Mouse (Mus musculus) small intestine, adult 10 weeks (tissue): Measurements from ENCODE around the gene Gm17783. TPM values are rescaled to one million over a fixed set of nuclear protein-coding genes. Genes with fewer than 3 reads are reported as not detected.

Experiments used
- polyA plus RNA-seq: library from polyadenylated mRNA; stranded (reverse); fragments of 350-450 nt; fragmentation: Illumina TruSeq; extraction: RNeasy Lipid Tissue Mini Kit (QIAGEN cat#74804); gene quantifications from one replicate; pipeline ENCODE4 v1.2.3, GENCODE M21; 2014; ENCODE audit warnings: low replicate concordance

Gene Gm17783
- polyA plus RNA-seq, result 18.3 TPM

DNA sequence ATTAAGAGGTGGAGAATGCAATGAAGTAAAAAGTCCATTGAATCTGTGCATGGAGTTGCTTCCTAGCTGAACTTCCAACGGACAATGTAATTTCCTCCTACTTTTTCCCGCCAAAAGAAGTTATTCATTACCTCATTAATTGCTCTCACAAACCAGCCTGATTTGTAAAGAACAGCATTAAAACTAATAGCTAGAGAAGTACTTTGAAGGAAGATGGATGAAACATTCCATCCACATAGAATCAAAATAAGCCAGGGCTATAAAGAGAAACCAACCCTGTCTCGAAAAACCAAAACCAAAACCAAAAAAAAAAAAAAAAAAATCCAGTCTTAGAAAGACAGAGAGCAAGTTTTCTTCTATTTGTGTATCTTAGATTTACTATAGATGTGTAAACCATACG is at the start of gene Gm17783:
TSS of gene Gm17783 (minus strand) at position 101 of the 400 bp plus-strand sequence.

DNA sequence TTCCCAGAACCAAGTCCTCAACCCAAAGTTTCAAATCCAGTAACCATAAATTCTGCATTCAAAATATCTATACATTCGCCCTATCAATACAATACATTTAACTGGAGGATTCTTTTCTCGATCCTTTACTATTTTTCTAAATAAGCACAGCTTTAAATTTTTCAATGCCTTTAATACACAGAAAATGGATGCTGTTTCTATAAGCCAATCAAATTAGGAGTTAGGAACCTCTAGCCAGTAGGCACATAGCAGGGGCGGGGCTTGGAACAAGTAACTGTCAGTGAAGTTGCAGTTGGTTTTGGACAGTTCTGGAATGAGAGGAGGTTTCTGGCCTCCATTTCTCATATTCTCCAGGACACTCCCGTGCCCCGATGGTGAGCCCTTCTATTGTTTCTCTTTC is 3.2 kb upstream of the Gm17783 start, which contains the start of gene Slc9c1:
TSS of gene Slc9c1 (plus strand) at position 301 of the 400 bp plus-strand sequence.

GRCm38 (mm10) chr16:45492927-45493326 is 38.9 kb downstream of the Gm17783 start, which contains the start of gene Gm609:
TSS of gene Gm609 (minus strand) at chr16:45492969.

Other genes with a start within 250 kb of the Gm17783 start
- gene Cd200, start 123.0 kb downstream of the Gm17783 start, polyA plus RNA-seq, result 47.1 TPM
- gene Gm609, start 39.1 kb downstream of the Gm17783 start, polyA plus RNA-seq, result 26.1 TPM
- not detected for gene Slc9c1, start 3.3 kb upstream of the Gm17783 start, polyA plus RNA-seq
- 0.78 TPM for gene Gcsam, start 78.3 kb upstream of the Gm17783 start, polyA plus RNA-seq
- 27.3 TPM for gene BC016579, start 122.0 kb upstream of the Gm17783 start, polyA plus RNA-seq
- gene Tmprss7, start 161.6 kb upstream of the Gm17783 start, polyA plus RNA-seq, result 0.19 TPM
- gene Tagln3, start 192.6 kb upstream of the Gm17783 start, polyA plus RNA-seq, result not detected
- 16.4 TPM for gene Abhd10, start 210.9 kb upstream of the Gm17783 start, polyA plus RNA-seq